Comparison of ENCODE assay signal across 20 mouse cellular contexts in the genomic region with DNA sequence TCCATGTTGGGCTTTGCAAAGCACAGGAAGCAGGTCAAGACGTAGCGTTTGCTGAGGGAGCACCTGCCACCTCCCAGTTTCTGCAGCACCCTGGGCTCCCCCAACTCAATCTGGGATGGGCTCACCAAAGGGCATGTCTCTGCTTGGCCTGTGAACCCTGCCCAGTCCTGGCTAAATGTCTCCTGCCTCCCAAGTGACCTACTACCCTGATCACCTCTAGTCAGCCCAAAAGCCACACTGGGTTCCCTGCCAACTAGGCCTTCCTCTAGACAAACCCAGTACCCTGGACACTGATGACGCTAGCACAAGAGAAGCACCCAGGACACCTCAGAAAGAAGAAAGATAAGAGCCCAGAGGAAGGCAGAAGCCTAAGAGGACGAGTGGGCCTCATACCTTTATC. TPM values are rescaled to one million over a fixed set of nuclear protein-coding genes. Genes with fewer than 3 reads are reported as not detected.
DNase-seq lines count a peak whose midpoint lies in the region; ATAC-seq and TF ChIP-seq lines count a peak whose summit lies in the region.
"Had no signal": no experiment of that assay in that cellular context is flagged by ENCODE, and none has a peak within 500 bp of the region (broad histone marks: within the 10 kb centered on the region; RNA-seq: fewer than 3 reads in every experiment).

No protein-coding gene starts in this region.

- no peak overlapping the region for H3K4me2 ChIP-seq in hindbrain, postnatal 0 days (ENCODE audit: low read depth, low read length)
- peak overlapping the region; percentile 28 for H3K4me2 ChIP-seq in liver, embryonic 13.5 days
- no peak overlapping the region for H3K4me2 ChIP-seq in intestine, embryonic 15.5 days (replicated peaks)
- H3K4me2 ChIP-seq in kidney, embryonic 16.5 days (replicated peaks; ENCODE audit: low read depth, low read length), result no peak overlapping the region
- H3K4me2 ChIP-seq: embryonic facial prominence, embryonic 13.5 days; heart, embryonic 15.5 days had no signal

- peak; percentile 55 for DNase-seq in cerebellum, adult 11-12 months
- no peak for DNase-seq in cerebellum, postnatal 36 days
- DNase-seq in hindbrain, embryonic 10.5 days (ENCODE audit: low spot score), result no peak
- DNase-seq in hindbrain, postnatal 0 days (ENCODE audit: low spot score), result no peak
- DNase-seq in adipocyte (ENCODE audit: low spot score), result peak; percentile 58
- DNase-seq in liver, embryonic 13.5 days, result no peak
- DNase-seq: adrenal gland, postnatal 25 days; B cell, adult 2 months; cerebellum, adult 8-10 months; cerebellum, postnatal 14 days; gastrocnemius, adult 2 months; gastrocnemius, postnatal 25 days; heart, postnatal 14 days had no signal

- H3K4me3 ChIP-seq in hindbrain, embryonic 10.5 days, result peak overlapping the region; percentile 14; the same call in 1 of the 2 replicates
- no peak overlapping the region for H3K4me3 ChIP-seq in hindbrain, postnatal 0 days (ENCODE audit: low read length)
- no peak overlapping the region for H3K4me3 ChIP-seq in liver, embryonic 13.5 days (replicated peaks)
- no peak overlapping the region for H3K4me3 ChIP-seq in intestine, embryonic 15.5 days (replicated peaks)
- H3K4me3 ChIP-seq in kidney, embryonic 16.5 days (ENCODE audit: low read length), result no peak overlapping the region
- H3K4me3 ChIP-seq: embryonic facial prominence, embryonic 13.5 days; gastrocnemius, adult 2 months; heart, embryonic 15.5 days had no signal

- H3K27me3 ChIP-seq in hindbrain, embryonic 10.5 days (ENCODE audit: insufficient read depth, poor library complexity, severe bottlenecking), result no peaks in the 10 kb centered on the region
- H3K27me3 ChIP-seq in hindbrain, postnatal 0 days (ENCODE audit: insufficient read depth, low read length), result no peaks in the 10 kb centered on the region
- H3K27me3 ChIP-seq in liver, embryonic 13.5 days, result no peaks in the 10 kb centered on the region
- no peaks in the 10 kb centered on the region for H3K27me3 ChIP-seq in intestine, embryonic 15.5 days (replicated peaks)
- no peaks in the 10 kb centered on the region for H3K27me3 ChIP-seq in kidney, embryonic 16.5 days (ENCODE audit: insufficient read depth, low read length)
- H3K27me3 ChIP-seq: embryonic facial prominence, embryonic 13.5 days; heart, embryonic 15.5 days had no signal

- H3K27ac ChIP-seq in hindbrain, embryonic 10.5 days, result no peak overlapping the region
- H3K27ac ChIP-seq in hindbrain, postnatal 0 days, result no peak overlapping the region
- peak overlapping the region; percentile 97 for H3K27ac ChIP-seq in liver, embryonic 13.5 days
- H3K27ac ChIP-seq in intestine, embryonic 15.5 days, result no peak overlapping the region
- no peak overlapping the region for H3K27ac ChIP-seq in kidney, embryonic 16.5 days (ENCODE audit: low read length)
- H3K27ac ChIP-seq: embryonic facial prominence, embryonic 13.5 days; gastrocnemius, adult 2 months; heart, embryonic 15.5 days had no signal

- WGBS in hindbrain, embryonic 10.5 days, result 81% methylated on average over 4 of the region's 4 CpGs
- 88% methylated on average over 4 of the region's 4 CpGs for WGBS in hindbrain, postnatal 0 days
- WGBS in liver, embryonic 13.5 days (ENCODE audit: insufficient replicate concordance), result 65% methylated on average over 4 of the region's 4 CpGs
- WGBS in intestine, embryonic 15.5 days, result 83% methylated on average over 4 of the region's 4 CpGs
- 79% methylated on average over 4 of the region's 4 CpGs for WGBS in kidney, embryonic 16.5 days

- no peaks in the 10 kb centered on the region for H3K9me3 ChIP-seq in hindbrain, embryonic 10.5 days
- no peaks in the 10 kb centered on the region for H3K9me3 ChIP-seq in hindbrain, postnatal 0 days (ENCODE audit: low read length)
- no peaks in the 10 kb centered on the region for H3K9me3 ChIP-seq in liver, embryonic 13.5 days (replicated peaks)
- H3K9me3 ChIP-seq in intestine, embryonic 15.5 days, result no peaks in the 10 kb centered on the region
- no peaks in the 10 kb centered on the region for H3K9me3 ChIP-seq in kidney, embryonic 16.5 days (ENCODE audit: low read length)
- H3K9me3 ChIP-seq: embryonic facial prominence, embryonic 13.5 days; heart, embryonic 15.5 days had no signal

- no peak overlapping the region for H3K9ac ChIP-seq in hindbrain, postnatal 0 days (replicated peaks; ENCODE audit: low read length)
- H3K9ac ChIP-seq in liver, embryonic 13.5 days, result peak overlapping the region; percentile 96
- no peak overlapping the region for H3K9ac ChIP-seq in intestine, embryonic 15.5 days
- no peak overlapping the region for H3K9ac ChIP-seq in kidney, embryonic 16.5 days (replicated peaks; ENCODE audit: low read length)
- H3K9ac ChIP-seq: embryonic facial prominence, embryonic 13.5 days; heart, embryonic 15.5 days had no signal

- H3K4me1 ChIP-seq in hindbrain, embryonic 10.5 days (replicated peaks), result peaks cover 34% of the 10 kb centered on the region
- peaks cover 14% of the 10 kb centered on the region for H3K4me1 ChIP-seq in hindbrain, postnatal 0 days (ENCODE audit: insufficient read depth, low read length)
- H3K4me1 ChIP-seq in liver, embryonic 13.5 days (replicated peaks), result peaks cover 50% of the 10 kb centered on the region
- H3K4me1 ChIP-seq in intestine, embryonic 15.5 days (replicated peaks), result peaks cover 10% of the 10 kb centered on the region; the same call in 1 of the 2 replicates
- peaks cover 7% of the 10 kb centered on the region for H3K4me1 ChIP-seq in kidney, embryonic 16.5 days (ENCODE audit: insufficient read depth, low read length)

- ATAC-seq in hindbrain, postnatal 0 days, result no peak
- no peak for ATAC-seq in liver, embryonic 13.5 days (ENCODE audit: low read depth)
- no peak for ATAC-seq in intestine, embryonic 15.5 days
- ATAC-seq in kidney, embryonic 16.5 days (ENCODE audit: low FRiP score, low TSS enrichment), result no peak
- ATAC-seq: CD4-positive, CD25-positive, alpha-beta regulatory T cell, adult 4 months; forebrain, embryonic 14.5 days; intestine, postnatal 0 days had no signal

- peaks cover 63% of the 10 kb centered on the region for H3K36me3 ChIP-seq in hindbrain, embryonic 10.5 days
- H3K36me3 ChIP-seq in hindbrain, postnatal 0 days (ENCODE audit: insufficient read depth, low read length), result peaks cover 37% of the 10 kb centered on the region
- H3K36me3 ChIP-seq in liver, embryonic 13.5 days, result peaks cover 62% of the 10 kb centered on the region
- H3K36me3 ChIP-seq in intestine, embryonic 15.5 days, result peaks cover 45% of the 10 kb centered on the region
- H3K36me3 ChIP-seq in kidney, embryonic 16.5 days (ENCODE audit: insufficient read depth, low read length), result peaks cover 47% of the 10 kb centered on the region

- no peak for TF ChIP-seq CTCF in hindbrain, postnatal 0 days (IDR thresholded peaks at IDR 0.05; ENCODE audit: low read depth)

RNA-seq across cellular contexts. Expression of a gene that starts 3.3 kb away (rescaled TPM):
- 44.0 and 49.9 TPM in 2 replicates for polyA plus RNA-seq in hindbrain, embryonic 10.5 days (2016; fragmentation: Nextera tagmentation; extraction: Ambion mirVana)
- 76.7 and 77.7 TPM in 2 replicates for total RNA-seq in hindbrain, postnatal 0 days (2014; rRNA removed)
- 40.7 and 45.6 TPM in 2 replicates for polyA plus RNA-seq in hindbrain, postnatal 0 days (2015; fragmentation: Nextera tagmentation; extraction: Ambion mirVana)
- polyA plus RNA-seq in liver, embryonic 13.5 days (2015; fragmentation: Nextera tagmentation; extraction: Ambion mirVana), result 10.4 and 11.8 TPM in 2 replicates
- 32.0 and 33.6 TPM in 2 replicates for polyA plus RNA-seq in intestine, embryonic 15.5 days (2015; fragmentation: Nextera tagmentation; extraction: Ambion mirVana)
- 30.6 and 36.4 TPM in 2 replicates for polyA plus RNA-seq in kidney, embryonic 16.5 days (2015; fragmentation: Nextera tagmentation; extraction: Ambion mirVana)

RNA-seq across cellular contexts. Expression of a gene that starts 4.9 kb away (rescaled TPM):
- polyA plus RNA-seq in hindbrain, embryonic 10.5 days (2016; fragmentation: Nextera tagmentation; extraction: Ambion mirVana), result 24.4 and 24.8 TPM in 2 replicates
- total RNA-seq in hindbrain, postnatal 0 days (2014; rRNA removed), result 8.4 and 18.6 TPM in 2 replicates
- 15.8 and 16.9 TPM in 2 replicates for polyA plus RNA-seq in hindbrain, postnatal 0 days (2015; fragmentation: Nextera tagmentation; extraction: Ambion mirVana)
- polyA plus RNA-seq in liver, embryonic 13.5 days (2015; fragmentation: Nextera tagmentation; extraction: Ambion mirVana), result 14.4 and 15.0 TPM in 2 replicates
- polyA plus RNA-seq in intestine, embryonic 15.5 days (2015; fragmentation: Nextera tagmentation; extraction: Ambion mirVana), result 57.6 and 61.0 TPM in 2 replicates
- 42.9 and 44.1 TPM in 2 replicates for polyA plus RNA-seq in kidney, embryonic 16.5 days (2015; fragmentation: Nextera tagmentation; extraction: Ambion mirVana)

RNA-seq across cellular contexts. Expression of a gene that starts 14.3 kb away (rescaled TPM):
- 69.6 and 73.9 TPM in 2 replicates for polyA plus RNA-seq in hindbrain, embryonic 10.5 days (2016; fragmentation: Nextera tagmentation; extraction: Ambion mirVana)
- 7.2 and 15.0 TPM in 2 replicates for total RNA-seq in hindbrain, postnatal 0 days (2014; rRNA removed)
- 13.0 and 13.6 TPM in 2 replicates for polyA plus RNA-seq in hindbrain, postnatal 0 days (2015; fragmentation: Nextera tagmentation; extraction: Ambion mirVana)
- 18.2 and 20.1 TPM in 2 replicates for polyA plus RNA-seq in liver, embryonic 13.5 days (2015; fragmentation: Nextera tagmentation; extraction: Ambion mirVana)
- 37.3 and 43.6 TPM in 2 replicates for polyA plus RNA-seq in intestine, embryonic 15.5 days (2015; fragmentation: Nextera tagmentation; extraction: Ambion mirVana)
- 56.1 and 61.9 TPM in 2 replicates for polyA plus RNA-seq in kidney, embryonic 16.5 days (2015; fragmentation: Nextera tagmentation; extraction: Ambion mirVana)

RNA-seq across cellular contexts. Expression of a gene that starts 15.4 kb away (rescaled TPM):
- polyA plus RNA-seq in hindbrain, embryonic 10.5 days (2016; fragmentation: Nextera tagmentation; extraction: Ambion mirVana), result 76.7 and 78.1 TPM in 2 replicates
- 42.2 and 48.6 TPM in 2 replicates for total RNA-seq in hindbrain, postnatal 0 days (2014; rRNA removed)
- 31.5 and 33.7 TPM in 2 replicates for polyA plus RNA-seq in hindbrain, postnatal 0 days (2015; fragmentation: Nextera tagmentation; extraction: Ambion mirVana)
- polyA plus RNA-seq in liver, embryonic 13.5 days (2015; fragmentation: Nextera tagmentation; extraction: Ambion mirVana), result 41.0 and 42.4 TPM in 2 replicates
- 89.9 and 99.6 TPM in 2 replicates for polyA plus RNA-seq in intestine, embryonic 15.5 days (2015; fragmentation: Nextera tagmentation; extraction: Ambion mirVana)
- polyA plus RNA-seq in kidney, embryonic 16.5 days (2015; fragmentation: Nextera tagmentation; extraction: Ambion mirVana), result 109 TPM in 2 replicates

RNA-seq across cellular contexts. Expression of a gene that starts 26.5 kb away (rescaled TPM):
- 843 and 861 TPM in 2 replicates for polyA plus RNA-seq in hindbrain, embryonic 10.5 days (2016; fragmentation: Nextera tagmentation; extraction: Ambion mirVana)
- 215 and 251 TPM in 2 replicates for total RNA-seq in hindbrain, postnatal 0 days (2014; rRNA removed)
- polyA plus RNA-seq in hindbrain, postnatal 0 days (2015; fragmentation: Nextera tagmentation; extraction: Ambion mirVana), result 470 and 531 TPM in 2 replicates
- polyA plus RNA-seq in liver, embryonic 13.5 days (2015; fragmentation: Nextera tagmentation; extraction: Ambion mirVana), result 214 and 220 TPM in 2 replicates
- polyA plus RNA-seq in intestine, embryonic 15.5 days (2015; fragmentation: Nextera tagmentation; extraction: Ambion mirVana), result 449 and 456 TPM in 2 replicates
- polyA plus RNA-seq in kidney, embryonic 16.5 days (2015; fragmentation: Nextera tagmentation; extraction: Ambion mirVana), result 681 and 701 TPM in 2 replicates

Comparison
In these comparisons a context has a peak if more than half of its experiments do, and no peak if none do; other contexts are left out.
1. DNase-seq: peak in cerebellum, adult 11-12 months (single experiment) and adipocyte (single experiment); none in cerebellum, postnatal 36 days (0 of 2), hindbrain, embryonic 10.5 days (single experiment), hindbrain, postnatal 0 days (single experiment) and liver, embryonic 13.5 days (single experiment).